Mouse (Mus musculus) layer of hippocampus, postnatal 36 days (tissue): ENCODE measurements around the gene Kif1bp. TPM values are rescaled to one million over a fixed set of nuclear protein-coding genes. Genes with fewer than 3 reads are reported as not detected.
A peak's percentile ranks its signal among the peaks of the same experiment; 100 is the strongest.

ENCODE experiments used
- DNase-seq, 2 experiments: peaks; one replicate each; pipeline ENCODE4 v3.0.0; 2022
- total RNA-seq, 2 experiments: library from RNA; stranded (reverse); gene quantifications; 2 replicates each; pipeline ENCODE4 v1.2.3; 2021

The Kif1bp gene
- total RNA-seq, 2 experiments from 2014 or later = 206 to 214 TPM

DNA sequence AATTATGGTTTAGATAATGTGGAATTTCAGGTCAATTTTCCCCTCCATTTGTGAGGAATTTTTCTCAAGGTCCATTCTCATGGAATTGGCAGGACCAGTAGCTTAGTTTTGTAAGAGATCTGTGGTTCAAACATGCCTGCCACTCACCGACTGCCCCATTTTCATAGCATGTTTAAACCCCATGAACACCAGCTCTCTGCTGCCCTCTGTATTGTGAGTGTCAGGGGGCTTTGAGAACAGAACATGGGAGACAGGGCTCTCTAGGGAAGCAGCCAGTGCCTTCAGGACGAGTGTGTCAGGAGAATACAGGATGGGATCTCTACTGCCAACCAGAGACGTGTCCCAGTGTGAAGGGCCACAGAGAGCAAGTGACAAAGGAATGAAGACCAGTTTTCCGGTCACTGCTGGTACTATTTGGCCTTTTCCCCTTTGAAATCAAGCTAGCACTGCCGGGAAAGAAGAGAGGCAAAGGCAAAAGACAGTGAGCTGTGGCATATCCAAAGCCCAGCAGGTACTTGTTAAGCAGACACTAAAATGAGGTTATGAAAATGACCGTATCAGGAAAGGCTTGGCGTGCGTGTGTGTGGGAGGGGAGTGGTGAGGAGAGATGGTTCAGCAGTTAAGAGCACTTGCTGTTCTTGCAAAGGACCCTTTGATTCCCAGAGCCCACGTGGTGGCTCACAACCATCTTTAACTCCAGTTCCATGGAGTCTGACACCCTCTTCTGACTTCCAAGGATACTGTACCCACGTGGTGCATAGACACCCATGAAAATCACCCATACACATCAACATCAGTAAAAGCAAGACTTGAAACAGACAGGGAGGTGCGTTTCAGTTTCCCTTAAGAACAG, 22.3 kb downstream of the Kif1bp start:
- no peak for DNase-seq

DNA sequence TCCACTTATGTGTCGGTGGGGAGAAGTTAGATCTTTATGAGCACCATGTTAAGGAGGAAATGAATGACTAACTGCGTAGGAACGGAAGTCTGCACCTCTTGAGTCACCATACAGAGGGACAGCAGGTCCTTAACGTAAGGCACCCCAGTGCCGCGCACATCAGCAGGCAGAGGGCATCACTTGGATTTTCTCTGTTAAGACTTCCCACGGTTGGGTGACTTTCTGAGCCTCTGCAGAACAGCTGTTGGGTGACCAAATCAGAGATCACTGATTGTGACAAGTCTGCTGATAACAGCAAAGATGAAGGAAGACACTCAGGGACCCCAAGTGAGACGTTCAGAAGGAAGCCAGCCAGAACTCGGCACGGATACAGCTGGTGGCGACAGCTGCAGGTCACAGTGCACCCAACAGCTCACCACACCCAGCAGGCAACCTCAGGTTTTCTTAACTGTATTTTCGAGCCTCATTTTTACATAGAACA, 24.6 kb downstream of the Kif1bp start:
- DNase-seq = no peak

DNA sequence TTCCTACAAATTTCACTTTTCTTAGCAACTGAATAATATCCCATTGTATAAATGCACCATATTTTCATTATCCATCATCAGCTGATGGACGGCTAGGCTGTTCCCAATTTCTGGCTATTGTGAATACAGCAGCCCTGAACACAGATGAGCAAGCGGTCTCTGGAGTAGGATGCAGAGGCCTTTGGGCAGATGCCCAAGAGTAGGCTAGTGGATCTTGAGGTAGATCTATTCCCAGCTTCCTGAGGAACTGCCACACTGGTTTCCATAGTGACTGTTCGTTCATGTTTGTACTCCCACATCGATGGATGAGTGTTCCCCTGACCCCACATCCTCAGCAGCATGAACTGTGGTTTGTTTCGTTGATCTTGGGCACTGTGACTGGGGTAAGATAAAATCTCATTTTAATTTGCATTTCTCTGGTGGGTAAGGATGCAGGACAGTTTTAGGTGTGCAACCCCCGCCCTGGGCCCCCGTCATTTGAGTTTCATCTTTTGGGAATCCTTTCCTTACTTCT, 27.4 kb downstream of the Kif1bp start:
- no peak for DNase-seq

DNA sequence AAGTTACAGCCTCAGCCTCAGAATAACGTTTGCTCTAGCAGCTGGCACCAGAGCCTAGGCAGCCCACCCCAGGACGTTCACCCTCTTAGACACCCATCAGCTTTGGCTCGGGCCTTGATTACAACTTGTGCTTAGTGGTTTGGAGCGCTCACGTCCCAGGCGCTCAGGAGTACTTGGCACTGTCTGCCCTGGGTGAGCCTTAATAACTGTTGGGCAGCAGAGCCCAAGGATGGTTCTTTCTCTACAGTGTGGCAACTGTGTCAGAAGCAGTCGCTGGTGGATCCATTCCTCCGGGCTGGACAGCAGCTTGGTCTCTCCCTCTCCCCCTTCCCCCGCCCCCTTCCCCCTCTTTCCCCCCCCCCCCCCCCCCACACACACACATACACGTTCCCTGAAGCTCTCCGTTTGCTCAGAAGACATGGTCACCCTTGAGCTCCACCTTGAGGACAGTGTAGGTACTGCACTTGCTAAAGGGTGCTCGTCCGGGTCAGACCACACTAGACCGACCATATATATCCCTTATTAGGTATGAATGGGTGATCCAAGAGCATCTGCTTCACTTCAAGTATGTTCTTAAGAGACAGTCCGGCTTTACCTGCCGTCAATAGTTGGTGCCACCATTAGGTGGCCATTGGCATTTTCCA, 28.6 kb downstream of the Kif1bp start:
- DNase-seq = peak; percentile 34 to 58

DNA sequence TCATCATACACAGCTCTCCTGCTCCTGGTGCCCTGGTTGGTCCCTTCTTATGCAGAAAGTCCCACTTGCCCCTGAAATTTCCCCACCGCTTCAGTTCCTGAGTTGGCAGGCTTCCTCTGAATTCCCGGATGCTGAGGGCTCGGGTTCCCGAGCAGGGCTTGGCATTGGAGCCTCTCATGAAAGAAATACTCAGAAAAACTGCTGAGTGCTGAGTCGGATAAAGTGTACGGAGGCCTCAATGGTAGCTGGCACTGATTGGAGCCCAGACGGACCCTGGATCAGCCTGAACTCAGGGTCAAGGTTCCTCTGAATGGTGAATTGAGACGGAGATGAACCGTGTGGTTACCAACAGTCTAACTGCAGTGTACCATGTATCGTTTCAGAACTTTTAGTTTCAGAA, 31.8 kb downstream of the Kif1bp start:
- no peak for DNase-seq

DNA sequence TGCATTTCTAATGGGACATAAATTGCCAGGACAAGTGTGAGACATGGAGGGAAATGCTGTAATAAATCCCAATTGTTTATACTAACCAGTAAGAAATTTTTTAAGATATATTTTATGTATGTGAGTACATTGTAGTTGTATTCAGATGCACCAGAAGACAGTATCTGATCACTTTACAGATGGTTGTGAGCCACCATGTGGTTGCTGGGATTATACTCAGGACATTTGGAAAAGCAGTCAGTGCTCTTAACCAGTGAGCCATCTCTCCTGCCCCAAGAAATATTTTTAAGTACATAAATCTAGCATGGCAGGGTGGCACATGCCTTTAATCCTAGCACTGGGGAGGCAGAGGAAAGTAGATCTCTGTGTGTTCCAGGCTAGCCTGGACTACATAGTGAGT, 32.5 kb downstream of the Kif1bp start:
- no peak for DNase-seq

DNA sequence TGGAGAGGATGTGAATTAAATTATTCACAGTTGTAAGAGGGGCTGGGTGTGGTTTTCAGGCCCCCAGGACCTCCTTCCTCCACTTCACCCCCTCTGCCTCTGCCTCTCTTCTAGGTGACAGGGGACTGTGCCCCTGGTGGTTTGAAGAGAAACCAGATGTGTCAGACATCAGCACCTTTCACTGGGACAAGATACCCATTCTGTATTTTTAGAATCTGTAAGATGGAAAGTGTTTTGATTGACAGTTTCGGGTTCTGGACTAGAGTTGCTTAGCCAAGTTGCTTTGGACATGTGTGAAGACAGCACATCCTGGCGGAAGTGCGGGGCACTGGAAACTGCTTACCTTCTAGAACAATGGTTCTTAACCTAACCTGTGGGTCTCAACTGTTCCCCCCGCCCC, 33.9 kb downstream of the Kif1bp start:
- no peak for DNase-seq

DNA sequence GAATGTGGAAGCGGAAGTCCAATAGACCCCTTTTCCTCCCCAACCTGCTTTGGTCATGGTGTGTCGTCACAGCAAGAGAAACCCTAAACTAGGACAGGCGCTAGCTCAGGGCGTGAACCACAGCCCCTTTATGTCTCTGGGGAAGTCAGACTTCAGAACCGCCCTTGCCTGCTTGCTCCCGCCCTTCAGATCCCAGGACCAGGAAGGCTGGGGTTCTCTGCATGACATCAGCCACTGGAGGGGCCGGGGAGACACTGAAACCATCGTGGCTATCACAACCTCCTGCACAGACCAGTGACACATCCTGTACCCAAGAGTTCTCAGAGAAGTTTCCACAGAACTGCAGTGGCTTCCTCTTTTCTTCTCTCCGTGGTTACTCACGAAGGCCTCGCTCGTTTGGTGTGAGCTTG, 34.9 kb downstream of the Kif1bp start:
- DNase-seq = no peak

DNA sequence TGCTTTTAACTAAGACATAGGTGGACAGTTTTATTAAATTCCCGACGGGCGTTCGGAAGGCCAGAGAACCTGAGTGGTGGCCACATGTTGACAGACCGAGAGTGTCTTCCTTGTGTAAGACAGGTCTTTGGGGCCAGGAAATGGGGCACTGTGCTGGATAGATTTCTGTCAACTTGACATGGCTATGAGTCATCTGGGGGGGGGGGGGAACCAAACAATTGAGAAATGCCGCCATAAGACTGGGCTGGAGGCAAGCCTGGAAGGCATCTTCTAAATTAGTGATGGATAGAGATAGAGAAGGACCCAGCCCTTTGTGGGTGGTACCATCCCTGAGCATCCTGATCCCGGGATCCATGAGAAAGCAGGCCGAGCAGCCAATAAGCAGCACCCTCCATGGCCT, 35.3 kb downstream of the Kif1bp start:
- no peak for DNase-seq

DNA sequence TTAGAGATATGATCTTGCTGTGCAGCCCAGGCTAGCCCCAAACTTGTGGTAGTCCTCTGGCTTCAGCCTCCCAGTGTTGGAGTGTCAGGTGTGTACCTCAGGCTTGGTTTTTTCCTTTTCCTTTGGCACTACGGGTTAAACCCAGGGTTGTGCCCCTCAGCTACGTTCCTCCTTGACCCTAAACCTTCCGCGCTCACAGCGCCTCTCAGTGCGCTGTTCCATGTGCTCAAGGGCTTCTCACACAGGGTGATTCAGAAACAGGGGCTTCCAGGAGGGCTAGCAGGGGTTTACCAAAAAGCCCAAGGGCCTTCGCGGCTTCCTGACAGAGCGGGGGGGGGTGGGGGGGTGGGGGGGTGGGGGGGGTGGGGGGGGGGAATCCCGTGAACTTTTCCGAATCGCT, 35.8 kb downstream of the Kif1bp start:
- DNase-seq = no peak

DNA sequence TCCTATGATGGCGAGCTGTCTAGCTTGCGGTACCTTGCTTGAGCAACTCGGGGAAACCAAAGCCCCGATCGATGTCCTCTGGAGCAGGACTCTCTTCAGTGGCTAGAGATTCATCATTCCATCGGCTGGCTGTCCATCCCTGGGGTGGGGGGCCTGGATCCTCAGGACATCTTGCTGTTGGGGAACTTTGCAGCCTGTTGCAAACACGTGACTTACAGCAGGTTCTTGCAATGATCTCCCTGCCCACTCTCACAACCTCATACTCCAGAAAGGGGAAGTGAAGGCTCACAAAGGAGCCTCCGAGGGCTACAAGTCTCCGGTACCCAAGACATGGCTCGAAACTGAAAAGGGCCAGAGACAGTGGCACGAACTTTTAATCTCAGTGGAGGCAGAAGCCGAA, 36.8 kb downstream of the Kif1bp start:
- DNase-seq = no peak

DNA sequence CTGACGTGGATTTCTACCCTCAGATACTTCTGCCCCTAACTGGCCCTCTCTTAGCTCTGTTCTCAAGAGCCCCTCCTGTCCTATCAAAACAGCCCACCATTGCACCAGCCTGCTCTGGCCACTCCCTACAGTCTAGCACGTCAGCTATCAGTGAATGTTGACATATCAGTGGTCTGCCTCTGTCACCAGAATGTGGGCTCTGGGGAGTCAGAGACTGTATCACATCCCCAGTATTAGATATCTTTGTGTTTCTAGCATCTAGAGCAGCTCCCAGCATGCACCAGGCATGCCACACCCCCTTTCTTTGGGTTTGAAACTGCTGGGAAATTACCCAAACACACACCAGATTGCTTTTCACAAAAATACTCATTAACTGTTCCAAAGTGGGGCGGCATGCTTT, 37.5 kb downstream of the Kif1bp start:
- no peak for DNase-seq

DNA sequence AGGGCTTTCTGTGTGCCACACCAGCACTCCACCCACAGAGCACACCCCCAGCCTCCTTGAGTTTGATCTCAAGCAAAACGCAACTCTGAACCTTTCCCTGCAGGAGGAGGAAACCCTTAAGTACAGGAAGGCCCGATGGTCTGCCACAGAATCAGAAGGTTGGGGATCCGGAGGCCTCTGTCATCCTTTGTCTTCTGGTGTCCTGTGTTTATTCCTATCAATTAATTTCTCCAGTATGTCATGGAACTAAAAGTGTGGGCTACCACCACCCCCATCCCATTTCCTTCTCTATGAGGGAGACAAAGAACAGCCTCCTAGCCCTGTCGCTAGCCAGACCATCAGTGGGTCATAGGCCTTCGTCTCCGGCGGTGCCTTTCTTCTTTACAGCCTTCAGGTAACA, 43.7 kb downstream of the Kif1bp start:
- no peak for DNase-seq

DNA sequence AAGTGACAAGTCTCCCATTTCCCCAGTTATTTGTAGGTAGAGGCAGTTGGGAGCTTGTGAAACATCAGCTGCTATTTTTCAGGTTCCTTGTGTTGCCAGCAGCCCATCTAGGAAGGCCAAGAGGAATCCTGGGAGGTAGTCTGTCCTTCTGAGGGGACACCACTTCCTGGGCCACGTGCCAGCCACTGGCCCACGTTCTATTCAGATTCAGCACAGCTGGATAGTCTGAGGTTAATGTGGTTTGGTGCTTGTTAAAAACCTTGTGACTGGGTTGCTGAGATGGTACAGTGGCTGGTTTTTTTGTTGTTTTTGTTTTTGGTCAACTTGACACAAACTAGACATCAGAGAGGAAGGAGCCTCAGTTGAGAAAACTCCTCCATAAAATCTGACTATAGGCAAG, 45.4 kb downstream of the Kif1bp start:
- DNase-seq = no peak

DNA sequence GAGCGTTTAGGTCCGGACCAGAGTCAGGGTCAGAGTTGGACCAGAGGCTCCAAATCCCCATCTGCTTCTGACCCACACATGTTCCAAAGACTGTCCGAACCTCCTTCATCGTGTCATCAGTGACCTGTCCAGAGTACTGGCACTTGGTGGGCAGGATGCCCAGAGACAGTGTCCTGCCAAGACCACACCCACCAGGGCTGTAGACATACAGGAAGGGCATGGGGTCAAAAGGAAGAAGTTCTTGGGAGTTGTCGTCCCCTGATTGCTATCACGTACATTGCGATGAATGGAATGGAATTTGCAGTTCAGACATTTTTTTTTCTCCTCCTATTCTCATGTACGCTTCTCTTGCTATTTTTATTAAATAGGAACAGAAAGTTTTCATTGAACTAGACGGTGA, 48.1 kb downstream of the Kif1bp start:
- no peak for DNase-seq

DNA sequence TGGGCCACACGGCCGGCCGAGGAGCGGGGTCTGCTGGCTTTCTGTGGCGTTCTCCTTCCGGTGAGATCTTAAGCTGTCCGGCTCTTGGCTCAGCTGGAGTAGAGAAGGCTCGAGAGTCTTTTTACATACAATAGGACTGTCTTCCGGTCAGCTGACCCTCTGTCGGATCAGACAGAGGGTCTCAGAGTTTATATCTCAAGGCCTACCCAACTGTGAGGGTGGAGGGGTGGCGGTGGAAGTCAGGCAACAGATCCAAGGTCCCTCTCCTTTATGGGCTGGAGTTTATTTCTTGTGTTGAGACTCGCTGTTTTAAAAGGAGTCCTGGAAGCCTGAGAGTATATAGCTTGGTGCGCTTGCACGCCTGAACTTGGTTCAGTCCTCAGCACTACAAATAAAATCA, 50.9 kb downstream of the Kif1bp start, which contains the start of gene Srgn:
Gene Srgn, minus strand, starts transcription at position 101 of the 400 bp plus-strand sequence.
- DNase-seq = no peak

DNA sequence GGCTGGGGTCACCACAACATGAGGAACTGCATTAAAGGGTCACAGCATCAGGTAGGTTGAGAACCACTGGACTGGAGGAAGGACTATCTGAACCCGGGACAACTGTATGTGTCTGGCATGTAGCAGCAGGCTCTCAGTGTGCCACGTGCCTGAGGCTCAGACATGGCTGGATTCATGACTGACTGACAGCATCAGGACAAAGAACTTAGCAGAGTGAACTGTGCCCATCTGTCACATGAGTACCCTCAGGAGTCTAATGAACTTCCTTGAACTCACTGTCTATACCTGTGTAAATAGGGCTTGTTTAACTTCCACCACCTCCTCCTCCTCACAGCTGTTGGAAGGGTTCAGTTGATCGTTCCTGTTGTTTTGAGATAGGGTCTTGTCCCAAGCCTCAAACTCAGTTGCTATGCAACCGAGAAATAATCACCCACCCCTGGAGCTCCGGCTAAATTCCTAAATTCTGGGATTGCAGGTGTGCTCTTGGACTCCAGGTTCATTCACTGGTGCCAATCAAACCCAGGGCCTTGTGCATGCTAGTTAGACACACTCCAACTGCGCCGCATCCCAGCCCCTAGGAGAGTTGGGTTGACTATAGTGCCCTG, 55.8 kb downstream of the Kif1bp start:
- no peak for DNase-seq

DNA sequence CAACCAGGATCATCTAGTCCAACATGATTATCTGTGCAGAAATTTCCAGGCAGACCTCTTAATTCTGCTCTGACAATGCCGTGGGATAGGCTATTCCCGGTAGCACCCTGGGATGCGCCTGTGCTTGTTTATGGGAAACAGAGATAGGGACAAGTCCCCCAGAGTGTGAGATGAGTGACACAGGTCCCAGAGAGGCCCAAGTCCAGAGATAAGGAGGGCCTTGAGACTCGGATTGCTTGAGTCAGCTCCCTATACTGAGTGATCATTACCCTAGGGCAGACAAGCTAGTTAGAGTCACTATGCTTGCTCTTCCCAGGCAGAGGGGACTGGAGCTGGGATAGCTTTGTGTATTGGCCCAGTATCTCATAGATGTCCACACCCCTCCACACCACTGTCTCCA, 56.5 kb downstream of the Kif1bp start:
- DNase-seq = no peak

DNA sequence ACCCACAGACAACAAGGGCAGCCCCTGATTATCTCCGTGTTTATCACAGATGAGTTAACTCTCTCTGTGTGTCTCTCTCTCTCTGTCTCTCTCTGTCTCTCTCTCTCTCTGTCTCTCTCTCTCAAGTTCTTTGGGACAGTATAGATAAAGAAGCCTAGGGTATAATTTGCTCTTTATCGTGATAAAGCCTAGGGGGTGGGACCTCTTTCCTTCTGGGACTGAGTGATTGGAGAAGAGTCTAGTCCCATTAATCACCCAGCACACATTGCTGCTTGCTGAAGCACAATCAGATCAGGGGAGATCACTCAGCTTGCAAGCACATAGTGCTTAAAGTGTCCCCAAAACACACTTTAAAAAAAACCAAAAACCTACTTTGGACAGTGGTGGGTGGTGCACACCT, 57.3 kb downstream of the Kif1bp start:
- no peak for DNase-seq

DNA sequence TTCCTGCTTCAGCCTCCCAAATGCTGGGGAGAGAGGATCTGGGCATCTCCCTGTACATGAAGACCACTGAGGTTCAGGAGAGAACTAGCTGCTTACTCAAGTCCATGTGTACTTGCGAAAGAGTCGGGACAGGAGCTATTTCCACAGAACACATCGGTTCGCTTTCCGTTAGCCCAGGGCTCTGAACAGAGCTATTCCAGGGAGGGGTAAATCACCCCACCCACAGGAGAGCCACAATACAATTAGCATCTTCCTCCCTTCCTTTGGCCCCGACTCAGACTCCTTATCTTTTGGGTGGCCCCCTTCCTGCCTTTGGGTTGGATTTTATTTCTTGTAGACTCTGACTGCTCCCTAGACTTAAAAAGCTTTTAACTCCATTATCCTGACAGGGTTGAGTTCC, 60.7 kb downstream of the Kif1bp start:
- DNase-seq = no peak

DNA sequence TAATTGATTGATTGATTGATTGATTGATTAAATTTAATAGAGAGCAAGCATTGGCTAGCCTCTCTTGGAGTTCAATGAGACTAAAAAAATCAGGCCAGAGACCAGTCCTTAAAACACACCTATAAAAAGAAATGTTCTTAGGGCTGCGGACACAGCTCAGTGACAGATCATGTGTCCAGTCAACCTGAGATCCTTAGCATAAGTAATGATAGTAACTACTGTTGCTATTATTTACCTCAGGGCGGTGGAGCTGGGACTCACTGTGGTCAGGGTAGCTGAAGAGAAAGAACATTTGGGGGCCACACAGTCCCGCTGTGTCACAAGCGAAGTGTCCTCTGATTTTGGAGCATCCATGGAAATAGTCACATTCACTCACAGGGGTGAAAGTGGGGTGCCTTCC, 65.4 kb downstream of the Kif1bp start:
- DNase-seq = no peak

DNA sequence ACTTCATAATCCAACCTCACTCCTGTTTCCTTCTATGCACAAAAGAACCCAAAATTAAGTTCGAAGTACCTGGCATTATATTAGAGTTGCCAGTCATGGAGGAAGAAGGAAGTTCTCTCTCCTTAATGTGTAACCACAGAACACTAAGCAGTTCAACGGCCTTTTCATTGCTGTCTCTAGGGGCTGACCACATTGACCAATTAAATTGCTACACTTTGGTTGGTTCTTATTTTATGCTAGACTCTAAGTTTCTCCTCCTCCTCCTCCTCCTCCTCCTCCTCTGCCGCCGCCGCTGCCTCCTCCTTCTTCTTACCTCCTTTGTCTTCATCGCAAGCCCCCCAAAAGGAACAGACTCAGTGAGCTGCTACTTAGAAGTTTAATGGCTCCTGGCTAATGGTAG, 66.7 kb downstream of the Kif1bp start:
- no peak for DNase-seq

DNA sequence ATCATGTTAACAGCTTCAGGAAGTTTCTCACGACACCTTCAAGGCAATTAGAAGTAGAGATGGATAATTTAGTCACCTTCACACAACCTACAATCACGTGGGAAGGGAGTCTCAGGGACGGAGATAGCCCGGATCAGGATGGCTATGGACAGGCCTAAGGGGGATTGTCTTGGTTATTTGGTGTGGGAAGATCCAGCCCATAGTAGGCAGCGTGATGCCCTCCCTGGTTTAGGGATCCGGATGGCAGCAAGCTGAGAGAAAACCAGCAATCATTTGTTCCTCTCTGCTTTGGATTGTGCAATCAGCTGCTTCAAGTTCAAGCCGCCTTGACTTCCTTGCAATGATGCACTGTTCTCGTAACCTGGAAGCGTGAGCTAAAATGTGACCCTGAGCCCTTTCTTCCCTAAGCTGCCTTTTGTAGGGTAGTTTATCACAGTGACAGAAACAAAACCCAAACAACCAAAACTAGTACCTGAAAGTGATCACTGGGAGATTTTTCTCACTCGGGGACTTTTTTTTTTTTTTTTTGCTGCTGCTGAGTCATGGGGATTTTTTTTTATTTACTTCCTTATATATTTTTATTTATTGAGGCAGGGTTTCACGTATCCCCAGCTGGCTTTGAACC, 69.1 kb downstream of the Kif1bp start:
- DNase-seq = no peak
